Mouse (Mus musculus) heart, adult 2 months (tissue): ENCODE data around the gene Prkcg.

Experiments used
- CTCF ChIP-seq: fragments of 200-600 bp; IDR thresholded peaks from 2 replicates; pipeline ENCODE4 v1.8.1; 2022; ENCODE audit warnings: antibody characterized with exemption, mild to moderate bottlenecking, moderate library complexity
- POLR2A ChIP-seq: fragments of 200-500 bp; IDR thresholded peaks from 2 replicates; pipeline ENCODE4 v1.6.1; 2011; ENCODE audit warnings: mild to moderate bottlenecking, low read depth, low read length, control low read depth; ENCODE audit not compliant: insufficient read depth

DNA sequence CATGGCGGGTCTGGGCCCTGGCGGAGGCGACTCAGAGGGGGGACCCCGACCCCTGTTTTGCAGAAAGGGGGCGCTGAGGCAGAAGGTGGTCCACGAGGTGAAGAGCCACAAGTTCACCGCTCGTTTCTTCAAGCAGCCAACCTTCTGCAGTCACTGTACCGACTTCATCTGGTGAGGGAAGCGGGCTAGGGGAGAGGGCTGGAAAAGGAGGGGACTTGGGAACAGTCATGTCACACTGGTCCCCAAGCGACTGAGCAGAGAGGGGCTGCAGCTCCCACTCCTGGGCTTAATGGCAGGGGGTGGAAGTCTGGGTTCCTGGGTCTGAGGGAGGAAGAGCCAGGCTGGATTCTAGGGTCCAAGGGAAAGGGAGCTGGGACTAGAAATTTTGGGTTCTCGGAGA is 14.8 kb downstream of the Prkcg start:
- TF ChIP-seq CTCF (no peak), POLR2A (no peak)
